Mouse (Mus musculus) intestine, embryonic 16.5 days (tissue): ENCODE measurements around the gene Cep63. TPM values are rescaled to one million over a fixed set of nuclear protein-coding genes. Genes with fewer than 3 reads are reported as not detected.

ENCODE experiments used
- ATAC-seq: fragments of 200-750 bp; cut with Nextera tagmentation; 2 replicates; pipeline ENCODE4 v1.8.0; 2017; ENCODE audit warnings: moderate TSS enrichment, moderate library complexity
- H3K27ac ChIP-seq: fragments of 300-500 bp; sonication (generic); 2 replicates; pipeline ENCODE4 v1.5.1; 2014; ENCODE audit warnings: mild to moderate bottlenecking, low read length
- H3K27me3 ChIP-seq: fragments of 300-500 bp; sonication (generic); replicated peaks from 2 replicates; pipeline ENCODE4 v1.6.1; 2014; ENCODE audit warnings: low read length, control low read depth, mixed read lengths; ENCODE audit not compliant: control insufficient read depth, insufficient read depth
- H3K36me3 ChIP-seq: fragments of 300-500 bp; sonication (generic); 2 replicates; pipeline ENCODE4 v1.6.1; 2014; ENCODE audit warnings: low read length, control low read depth; ENCODE audit not compliant: control insufficient read depth, insufficient read depth
- H3K4me1 ChIP-seq: fragments of 300-500 bp; sonication (generic); 2 replicates; pipeline ENCODE4 v1.6.1; 2014; ENCODE audit warnings: low read length, control low read depth, mixed read lengths; ENCODE audit not compliant: control insufficient read depth, insufficient read depth
- H3K4me2 ChIP-seq: fragments of 300-500 bp; sonication (generic); 2 replicates; pipeline ENCODE4 v1.6.1; 2014; ENCODE audit warnings: low read depth, low read length, control low read depth
- H3K4me3 ChIP-seq: fragments of 300-500 bp; sonication (generic); 2 replicates; pipeline ENCODE4 v1.5.1; 2014; ENCODE audit warnings: mild to moderate bottlenecking, low read length
- H3K9ac ChIP-seq: fragments of 300-500 bp; sonication (generic); 2 replicates; pipeline ENCODE4 v1.6.1; 2014; ENCODE audit warnings: low read depth, low read length
- H3K9me3 ChIP-seq: fragments of 300-500 bp; sonication (generic); 2 replicates; pipeline ENCODE4 v1.6.1; 2016; ENCODE audit warnings: low read length, control low read depth; ENCODE audit not compliant: control insufficient read depth
- WGBS: fragments of 180-500 bp; shearing (Covaris S2); extraction: QIAGEN DNeasy Blood & Tissue Kit; methylation state at CpG from one replicate; pipeline ENCODE4 v1.1.7; 2014; 5-methylcytosine and 5-hydroxymethylcytosine counted together
- polyA plus RNA-seq: library from polyadenylated mRNA; unstranded; fragments of >200 nt; fragmentation: Nextera tagmentation; extraction: Ambion mirVana; gene quantifications from 2 replicates; pipeline ENCODE4 v1.2.1, GENCODE M21; 2015

The Cep63 gene
- polyA plus RNA-seq: 42.7 and 43.2 TPM in 2 replicates

DNA sequence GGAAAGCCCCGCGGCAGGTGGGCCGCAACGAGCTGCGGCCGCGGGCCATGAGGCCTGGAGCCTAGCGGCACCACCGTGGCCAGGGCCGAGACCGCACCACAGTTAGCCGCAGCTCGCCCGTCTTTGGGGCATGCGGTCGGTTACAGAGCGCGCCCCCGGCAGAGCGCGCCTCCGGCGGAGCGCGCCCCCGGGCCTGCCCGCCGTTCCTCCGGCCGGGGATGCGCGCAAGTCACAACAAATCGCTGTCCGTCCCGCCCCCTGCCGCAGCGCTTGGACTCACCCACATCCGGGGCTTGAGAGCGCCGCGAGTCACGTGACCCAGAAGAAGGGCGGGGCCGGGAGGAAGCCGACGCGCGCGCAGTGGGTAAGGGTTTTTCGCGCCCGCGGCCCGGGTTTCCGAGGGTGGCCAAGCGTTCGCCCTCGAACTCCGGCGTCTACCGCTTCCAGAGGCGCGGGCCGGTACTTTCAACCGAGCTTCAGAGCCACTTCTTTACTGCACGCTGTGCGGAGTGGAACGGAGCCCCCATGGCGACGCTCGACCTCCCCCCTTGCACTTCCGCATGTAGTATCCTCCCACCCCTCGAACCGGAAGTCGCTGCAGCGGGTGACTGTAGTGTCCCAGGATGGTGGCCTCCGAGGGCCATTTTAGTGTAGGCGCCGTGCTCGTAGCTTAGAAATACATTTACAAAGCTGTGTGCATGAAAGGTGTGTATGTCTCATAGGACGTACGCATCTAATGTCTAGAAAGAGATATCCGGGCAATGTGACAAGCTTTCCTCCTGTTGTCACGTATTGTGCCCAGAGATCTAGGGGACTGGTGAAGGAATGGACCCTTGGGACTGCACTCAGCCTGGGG is at the start of gene Cep63, which contains the start of gene Anapc13:
Cep63 (minus strand) TSS at position 552 of the 856 bp plus-strand sequence.
Anapc13 (plus strand) TSS at position 314 of the 856 bp plus-strand sequence.
- WGBS: under 1% methylated on average over 84 of the region's 84 CpGs
- Histone ChIP-seq H3K27me3 (no peaks in the 10 kb centered on the region), H3K9ac (peak within 1 kb of the TSS; percentile 99), H3K4me2 (peak within 1 kb of the TSS; percentile 72), H3K27ac (peak within 1 kb of the TSS; percentile 95), H3K4me1 (peaks cover 12% of the 10 kb centered on the region), H3K4me3 (peak within 1 kb of the TSS; percentile 91), H3K9me3 (no peaks in the 10 kb centered on the region), H3K36me3 (no peaks in the 10 kb centered on the region)
- ATAC-seq: peak; percentile 95

DNA sequence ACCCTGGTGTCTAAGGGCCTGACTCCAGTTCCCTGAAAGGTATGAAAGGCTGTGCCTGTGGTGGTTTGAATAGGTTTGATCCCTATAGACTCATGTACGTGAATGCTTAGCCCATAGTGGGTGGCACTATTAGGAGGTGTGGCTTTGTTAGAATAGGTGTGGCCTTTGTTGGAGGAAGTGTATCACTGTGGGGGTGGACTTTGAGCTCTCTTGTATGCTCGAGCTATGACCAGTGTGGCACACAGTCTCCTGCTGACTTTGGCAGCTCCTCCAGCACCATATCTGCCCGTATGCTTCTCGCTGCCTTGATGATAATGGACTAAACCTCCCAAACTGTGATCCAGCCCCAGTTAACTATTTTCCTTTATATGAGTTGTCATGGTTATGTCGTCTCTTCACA is 49.6 kb upstream of the Cep63 start:
- Histone ChIP-seq H3K9me3 (no peaks in the 10 kb centered on the region), H3K27ac (no peak overlapping the region), H3K27me3 (no peaks in the 10 kb centered on the region), H3K4me1 (peaks cover 5% of the 10 kb centered on the region; the same call in 1 of the 2 replicates), H3K4me3 (no peak overlapping the region), H3K9ac (no peak overlapping the region), H3K4me2 (no peak overlapping the region), H3K36me3 (no peaks in the 10 kb centered on the region)
- WGBS: 71% methylated on average over 5 of the region's 5 CpGs
- peak; percentile 58 for ATAC-seq

DNA sequence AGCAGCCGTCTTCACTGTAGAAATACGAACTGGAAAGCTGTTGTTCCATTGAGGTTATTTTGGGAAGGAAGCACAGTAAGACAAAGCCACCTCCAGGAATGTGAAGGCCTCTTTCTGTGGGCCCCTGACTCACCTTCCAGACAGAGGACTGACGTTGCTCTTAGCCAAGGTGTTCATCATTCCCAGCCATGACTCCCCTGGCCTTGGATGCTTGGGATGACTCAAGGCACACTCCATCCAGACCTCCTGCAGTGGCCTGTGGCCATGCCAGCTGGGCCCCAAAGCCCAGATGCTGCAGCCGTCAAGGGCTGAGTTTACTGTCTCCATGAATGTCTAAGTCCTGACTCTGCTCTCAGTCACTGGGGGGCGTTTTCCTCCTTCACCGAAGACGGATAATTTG is 47.0 kb upstream of the Cep63 start:
- Histone ChIP-seq H3K36me3 (no peaks in the 10 kb centered on the region), H3K4me2 (no peak overlapping the region), H3K27me3 (no peaks in the 10 kb centered on the region), H3K4me1 (peaks cover 5% of the 10 kb centered on the region; the same call in 1 of the 2 replicates), H3K9me3 (no peaks in the 10 kb centered on the region), H3K4me3 (no peak overlapping the region), H3K27ac (no peak overlapping the region), H3K9ac (no peak overlapping the region)
- no peak for ATAC-seq
- 72% methylated on average over 7 of the region's 7 CpGs for WGBS

DNA sequence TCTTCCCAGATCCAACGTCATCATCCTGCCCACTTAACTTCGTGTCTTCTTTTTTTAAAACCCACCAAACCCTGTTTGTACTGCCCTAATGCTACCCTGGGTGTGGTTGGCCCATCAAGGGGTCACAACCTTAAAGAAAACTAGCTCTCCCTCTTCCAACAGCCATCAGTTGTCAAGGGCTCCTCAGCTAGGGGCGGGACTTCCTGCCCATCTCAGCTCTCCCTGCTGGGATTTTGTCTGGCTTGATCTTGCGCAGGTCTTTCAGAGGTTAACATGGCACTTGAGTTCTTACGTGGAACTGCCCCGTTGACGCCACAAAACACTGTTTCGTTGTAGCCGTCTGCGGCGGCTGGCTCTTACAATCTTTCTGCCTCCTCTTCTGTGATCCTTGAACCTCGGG is 42.6 kb upstream of the Cep63 start:
- Histone ChIP-seq H3K4me3 (no peak overlapping the region), H3K9ac (no peak overlapping the region), H3K27ac (no peak overlapping the region), H3K36me3 (no peaks in the 10 kb centered on the region), H3K4me2 (no peak overlapping the region), H3K9me3 (no peaks in the 10 kb centered on the region), H3K27me3 (no peaks in the 10 kb centered on the region), H3K4me1 (peaks cover 5% of the 10 kb centered on the region; the same call in 1 of the 2 replicates)
- WGBS: 88% methylated on average over 12 of the region's 12 CpGs
- ATAC-seq: no peak

DNA sequence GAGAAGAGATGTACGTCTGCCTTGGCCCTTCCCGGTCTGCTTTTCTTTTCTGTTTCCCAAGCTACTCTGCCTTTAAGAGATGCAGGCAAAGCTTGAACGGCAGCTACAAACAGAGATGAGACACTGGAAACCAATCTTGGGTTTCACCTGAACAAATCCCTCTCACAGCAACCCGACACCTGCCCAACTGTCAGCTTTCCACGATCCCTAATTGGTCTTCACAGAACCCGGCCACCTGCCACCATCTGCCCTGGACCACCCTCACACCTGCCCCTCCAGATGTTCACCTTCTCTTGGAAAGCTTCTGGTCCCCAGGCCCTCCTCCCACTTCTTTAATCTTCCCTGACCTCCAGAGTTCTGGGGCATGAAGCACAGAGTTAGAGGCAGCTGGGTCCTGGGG is 41.8 kb upstream of the Cep63 start:
- Histone ChIP-seq H3K27me3 (no peaks in the 10 kb centered on the region), H3K9ac (no peak overlapping the region), H3K4me1 (peaks cover 5% of the 10 kb centered on the region; the same call in 1 of the 2 replicates), H3K9me3 (no peaks in the 10 kb centered on the region), H3K4me2 (no peak overlapping the region), H3K36me3 (no peaks in the 10 kb centered on the region), H3K4me3 (no peak overlapping the region), H3K27ac (no peak overlapping the region)
- ATAC-seq: no peak
- 40% methylated on average over 6 of the region's 6 CpGs for WGBS

DNA sequence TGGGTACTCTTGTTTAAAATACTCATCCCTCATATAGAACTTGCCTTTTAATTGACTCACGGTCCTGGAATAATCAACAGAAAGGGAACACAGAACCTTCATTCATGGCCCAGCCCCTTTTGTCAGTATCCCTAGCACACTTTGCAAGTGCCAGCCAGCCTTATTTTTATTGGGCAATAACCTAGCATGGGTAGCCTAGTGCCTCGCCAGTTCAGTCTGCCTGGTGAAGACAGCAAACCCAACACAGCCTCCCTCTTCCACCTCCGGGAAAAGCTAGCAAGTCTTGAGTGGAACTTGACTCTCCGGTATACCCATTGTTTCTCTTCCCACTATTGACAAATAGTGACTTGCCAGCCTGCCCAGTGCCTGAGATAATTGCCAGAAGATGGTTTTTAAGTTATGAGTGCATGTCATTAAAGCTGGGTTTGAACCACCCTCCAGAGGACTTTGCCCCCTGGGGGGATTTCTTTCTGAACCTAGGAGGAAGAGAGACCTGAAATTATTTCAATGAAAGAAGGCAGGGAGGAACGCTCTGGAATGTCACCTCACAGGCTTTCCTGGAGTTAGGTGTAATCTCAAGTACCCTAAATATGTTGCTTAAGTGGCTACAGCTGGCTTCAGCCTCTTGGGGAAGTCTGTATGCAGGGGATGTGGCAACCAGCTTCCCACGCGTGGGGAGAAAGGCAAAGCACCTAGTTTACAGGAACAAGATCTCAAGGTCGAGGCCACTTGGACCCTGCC is 30.2 kb upstream of the Cep63 start:
- Histone ChIP-seq H3K27ac (0 out of 2 replicates have a peak overlapping the region, but pooled peaks have one; percentile 15), H3K9me3 (no peaks in the 10 kb centered on the region), H3K9ac (no peak overlapping the region), H3K27me3 (no peaks in the 10 kb centered on the region), H3K4me3 (no peak overlapping the region), H3K36me3 (no peaks in the 10 kb centered on the region), H3K4me1 (peaks cover 20% of the 10 kb centered on the region), H3K4me2 (no peak overlapping the region)
- peak; percentile 72 for ATAC-seq
- 46% methylated on average over 8 of the region's 8 CpGs for WGBS

DNA sequence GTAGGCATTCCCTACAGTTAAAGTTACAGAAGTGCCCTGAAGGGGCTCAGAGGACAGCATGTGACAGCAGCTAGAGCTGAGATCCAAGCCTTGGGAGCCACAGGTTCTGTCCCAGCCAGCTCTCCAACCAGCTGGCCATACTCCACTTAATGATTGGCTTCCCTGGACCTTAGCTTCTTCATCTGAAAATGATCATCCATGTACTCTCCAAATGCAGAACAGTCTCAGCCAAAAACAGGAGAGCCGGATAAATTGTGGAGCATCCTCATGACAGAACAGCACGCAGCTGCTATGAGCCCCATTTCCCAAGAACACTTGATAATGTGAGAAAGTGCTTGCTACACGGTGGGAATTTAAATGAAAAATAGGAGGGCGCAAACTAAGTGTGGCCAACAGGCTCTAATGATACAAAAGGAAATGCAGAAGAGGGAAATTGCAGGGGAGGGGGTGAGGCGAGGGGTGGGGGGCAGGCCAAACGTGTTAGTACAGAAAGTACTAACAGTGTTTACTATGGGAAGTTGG is 24.9 kb upstream of the Cep63 start:
- Histone ChIP-seq H3K9me3 (no peaks in the 10 kb centered on the region), H3K4me3 (no peak overlapping the region), H3K4me1 (peaks cover 30% of the 10 kb centered on the region), H3K4me2 (no peak overlapping the region), H3K9ac (no peak overlapping the region), H3K27ac (0 out of 2 replicates have a peak overlapping the region, but pooled peaks have one; percentile 38), H3K36me3 (no peaks in the 10 kb centered on the region), H3K27me3 (no peaks in the 10 kb centered on the region)
- WGBS: 48% methylated on average over 6 of the region's 6 CpGs
- peak; percentile 36; the same call in 1 of the 2 replicates for ATAC-seq

DNA sequence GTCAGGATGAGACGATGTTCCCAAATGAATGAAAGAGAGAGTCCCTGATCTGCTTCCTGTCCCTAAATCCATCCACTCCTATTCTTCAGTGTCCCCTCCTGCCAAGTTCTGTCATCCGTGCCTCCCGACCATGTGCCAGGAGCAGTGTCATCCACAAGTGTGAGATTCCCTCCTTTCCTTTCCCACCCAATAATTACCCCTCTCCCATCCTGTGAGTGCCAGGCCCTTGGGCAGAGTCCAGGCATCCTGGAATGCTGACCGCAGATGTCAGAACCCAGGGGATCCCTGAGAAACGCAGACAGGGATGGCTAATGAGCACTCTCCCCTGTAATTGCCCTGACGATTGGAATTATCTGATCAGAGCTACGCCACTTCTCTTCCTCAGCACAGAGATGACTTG is 24.3 kb upstream of the Cep63 start:
- H3K36me3 ChIP-seq: no peaks in the 10 kb centered on the region
- H3K4me2 ChIP-seq: no peak overlapping the region
- no peaks in the 10 kb centered on the region for H3K9me3 ChIP-seq
- WGBS: 25% methylated on average over 7 of the region's 7 CpGs
- 0 out of 2 replicates have a peak, but pooled peaks have one; percentile 3 for ATAC-seq
- H3K4me3 ChIP-seq: no peak overlapping the region
- H3K27ac ChIP-seq: peak overlapping the region; percentile 55
- H3K4me1 ChIP-seq: peaks cover 29% of the 10 kb centered on the region
- H3K9ac ChIP-seq: peak overlapping the region; percentile 3; the same call in 1 of the 2 replicates
- H3K27me3 ChIP-seq: no peaks in the 10 kb centered on the region
